Mouse (Mus musculus): Measurements from ENCODE around the gene Gpr161. TPM values are rescaled to one million over a fixed set of nuclear protein-coding genes. Genes with fewer than 3 reads are reported as not detected.

The Gpr161 gene
- total RNA-seq, 2 experiments from 2014 or later, result 9.9 to 10.3 TPM

DNA sequence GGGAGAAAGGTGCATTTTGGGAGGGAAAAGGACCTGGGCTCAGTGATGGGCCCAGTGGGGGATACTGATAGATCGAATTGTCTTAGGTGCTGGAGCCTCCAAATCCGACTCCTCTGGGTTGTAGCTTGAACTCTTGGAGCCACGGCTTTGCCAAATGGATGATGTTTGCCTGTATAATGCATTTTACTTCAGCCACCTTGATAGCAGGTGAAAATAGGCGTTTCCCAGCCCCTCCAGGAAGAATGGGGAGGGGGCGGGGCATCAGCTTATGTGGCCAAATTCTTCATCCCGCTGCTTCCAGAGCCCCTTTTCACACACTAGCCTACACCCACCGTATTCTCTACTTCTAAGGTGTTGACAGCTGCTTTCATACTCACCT lies 12.6 kb upstream of the Gpr161 start:
- intact Hi-C loops (cut with DNase I), result no loop called here
- H3K4me3 ChIP-seq, result peak overlapping the region; percentile 75
- no peak for DNase-seq (ENCODE audit: extremely low spot score in 1 of 2, low spot score in 2 of 2)
- no peak for TF ChIP-seq CTCF (IDR thresholded peaks at IDR 0.05)
- H3K27ac ChIP-seq, result no peak overlapping the region

DNA sequence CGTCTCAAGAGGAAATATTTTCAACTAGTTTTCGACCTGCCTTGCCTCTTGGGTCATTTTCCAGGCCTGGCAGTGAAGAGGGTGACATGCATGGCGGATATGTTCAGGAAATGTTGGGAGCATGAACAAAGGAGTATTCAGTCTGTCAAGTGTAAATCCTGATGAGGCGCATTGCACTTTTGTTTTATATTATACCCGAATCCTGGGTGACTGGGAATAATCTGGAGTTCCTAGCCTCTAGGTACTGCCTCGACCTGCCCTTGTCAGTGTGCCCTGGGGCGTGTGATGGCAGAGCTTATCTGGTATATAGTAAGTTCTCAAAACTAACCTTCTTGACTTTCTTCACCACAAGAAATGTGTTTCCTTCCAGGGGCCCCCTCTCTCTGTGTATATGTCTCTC lies 11.5 kb upstream of the Gpr161 start:
- TF ChIP-seq CTCF (IDR thresholded peaks at IDR 0.05), result no peak
- no peak for DNase-seq (ENCODE audit: extremely low spot score in 1 of 2, low spot score in 2 of 2)
- Histone ChIP-seq H3K27ac (no peak overlapping the region), H3K4me3 (no peak overlapping the region)
- intact Hi-C loops (cut with DNase I), result no loop called here

DNA sequence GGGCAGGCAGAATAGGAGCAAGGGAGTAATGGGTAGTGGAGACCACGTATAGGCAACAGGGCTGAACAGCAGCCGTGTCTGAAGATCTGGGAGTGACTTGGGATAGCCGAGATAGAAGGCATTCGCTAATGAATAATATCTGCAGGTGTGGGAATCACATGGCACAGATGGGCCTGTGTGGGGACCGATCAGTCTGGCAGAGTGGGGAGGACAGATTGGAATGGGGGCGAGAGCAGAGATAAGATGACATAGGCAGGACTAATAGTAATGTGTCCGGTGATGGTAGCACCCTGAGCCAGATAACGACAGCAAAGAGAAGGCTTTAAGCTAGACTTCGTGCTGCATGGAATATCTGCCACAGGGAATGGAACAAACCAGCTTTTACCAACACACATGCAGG lies 7.4 kb upstream of the Gpr161 start:
- intact Hi-C loops (cut with DNase I), result no loop called here
- H3K4me3 ChIP-seq, result no peak overlapping the region
- no peak overlapping the region for H3K27ac ChIP-seq
- no peak for TF ChIP-seq CTCF (IDR thresholded peaks at IDR 0.05)
- DNase-seq (ENCODE audit: extremely low spot score in 1 of 2, low spot score in 2 of 2), result no peak

DNA sequence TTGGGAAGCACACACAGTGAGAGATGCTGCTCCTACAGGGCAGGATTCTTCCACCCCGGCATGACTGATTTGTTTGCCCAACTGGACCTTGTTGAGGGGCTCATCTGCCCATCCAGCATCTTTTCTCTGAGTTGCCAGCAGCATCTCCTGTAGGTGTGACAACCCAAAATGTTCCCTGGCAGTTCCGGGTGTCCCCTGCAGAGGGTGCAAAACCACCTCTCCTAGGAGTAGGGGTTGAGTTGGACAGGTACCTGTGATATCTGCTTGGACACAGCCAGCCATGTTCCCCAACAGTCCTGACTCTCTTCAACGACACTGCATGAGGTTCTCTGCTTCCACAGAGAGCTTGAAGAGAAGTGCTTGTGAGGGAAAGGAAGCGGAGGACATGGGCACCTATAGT lies 5.8 kb upstream of the Gpr161 start:
- intact Hi-C loops (cut with DNase I), result no loop called here
- DNase-seq (ENCODE audit: extremely low spot score in 1 of 2, low spot score in 2 of 2), result no peak
- peak; percentile 15 for TF ChIP-seq CTCF (IDR thresholded peaks at IDR 0.05)

DNA sequence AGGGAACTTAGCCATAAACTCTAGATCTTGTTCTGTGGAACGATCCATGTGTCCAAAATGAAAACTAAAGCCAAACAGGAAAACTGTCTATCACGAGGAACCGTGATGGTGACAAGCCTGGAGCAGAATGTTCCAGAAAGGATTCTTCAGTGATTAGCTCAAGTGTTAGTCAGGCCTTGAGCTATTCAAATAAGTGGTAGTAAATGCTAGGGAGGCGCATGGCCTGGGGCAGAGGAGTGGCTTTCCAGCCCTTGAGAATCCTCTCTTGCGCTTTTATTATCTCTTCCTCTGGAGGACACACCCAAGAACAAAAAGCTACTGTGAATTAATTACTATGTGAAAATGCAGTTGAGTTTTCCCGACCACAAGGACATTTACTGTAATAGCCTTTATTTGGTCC lies 4.0 kb upstream of the Gpr161 start:
- no peak overlapping the region for H3K4me3 ChIP-seq
- no peak for DNase-seq (ENCODE audit: extremely low spot score in 1 of 2, low spot score in 2 of 2)
- no peak overlapping the region for H3K27ac ChIP-seq
- intact Hi-C loops (cut with DNase I), result no loop called here
- no peak for TF ChIP-seq CTCF (IDR thresholded peaks at IDR 0.05)

More for the DNA sequence above, 5.8 kb upstream of the Gpr161 start:
- Histone ChIP-seq H3K4me3 (no peak overlapping the region), H3K27ac (no peak overlapping the region)

DNA sequence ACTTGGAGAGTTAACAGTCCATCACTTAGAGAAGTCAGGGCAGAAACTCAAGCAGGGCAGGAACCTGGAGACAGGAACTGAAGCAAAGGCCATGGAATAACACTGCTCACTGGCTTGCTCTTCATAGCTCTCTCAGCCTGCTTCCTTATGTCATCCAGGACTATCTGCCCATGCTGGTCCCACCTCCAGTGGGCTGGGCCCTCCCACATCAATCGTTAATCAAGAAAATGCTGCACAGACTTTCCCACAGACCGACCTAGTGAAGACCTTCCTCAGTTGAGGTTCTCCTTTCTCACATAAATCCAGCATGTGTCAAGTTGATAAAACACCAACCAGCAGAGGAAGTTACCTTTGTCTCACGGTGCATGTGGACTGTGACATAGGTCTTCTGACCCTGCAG lies 5.5 kb downstream of the Gpr161 start:
- H3K27ac ChIP-seq, result no peak overlapping the region
- no peak for DNase-seq (ENCODE audit: extremely low spot score in 1 of 2, low spot score in 2 of 2)
- no peak for TF ChIP-seq CTCF (IDR thresholded peaks at IDR 0.05)

DNA sequence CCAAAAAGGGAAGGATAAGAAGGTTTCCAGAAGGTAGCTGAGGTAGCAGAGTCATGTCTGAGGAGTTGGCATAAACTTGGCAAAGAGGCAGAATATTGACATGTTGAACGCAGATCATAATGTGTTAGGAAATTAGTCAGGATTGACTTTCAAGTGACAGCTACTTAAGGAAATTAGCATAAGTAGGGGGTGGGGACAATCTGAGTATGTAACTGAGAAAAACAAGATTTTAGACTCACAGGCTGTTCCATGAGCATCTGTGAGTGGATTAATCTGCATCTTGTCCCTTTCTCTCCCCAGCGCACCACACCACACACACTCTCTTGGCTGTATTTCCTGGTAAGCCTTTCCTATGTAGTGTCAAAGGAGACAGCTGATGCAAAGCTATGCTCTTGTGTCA lies 6.0 kb downstream of the Gpr161 start:
- Histone ChIP-seq H3K4me3 (no peak overlapping the region), H3K27ac (no peak overlapping the region)
- intact Hi-C loops (cut with DNase I), result no loop called here
- no peak for TF ChIP-seq CTCF (IDR thresholded peaks at IDR 0.05)
- DNase-seq (ENCODE audit: extremely low spot score in 1 of 2, low spot score in 2 of 2), result no peak

More for the DNA sequence above, 5.5 kb downstream of the Gpr161 start:
- no peak overlapping the region for H3K4me3 ChIP-seq
- intact Hi-C loops (cut with DNase I), result no loop called here

DNA sequence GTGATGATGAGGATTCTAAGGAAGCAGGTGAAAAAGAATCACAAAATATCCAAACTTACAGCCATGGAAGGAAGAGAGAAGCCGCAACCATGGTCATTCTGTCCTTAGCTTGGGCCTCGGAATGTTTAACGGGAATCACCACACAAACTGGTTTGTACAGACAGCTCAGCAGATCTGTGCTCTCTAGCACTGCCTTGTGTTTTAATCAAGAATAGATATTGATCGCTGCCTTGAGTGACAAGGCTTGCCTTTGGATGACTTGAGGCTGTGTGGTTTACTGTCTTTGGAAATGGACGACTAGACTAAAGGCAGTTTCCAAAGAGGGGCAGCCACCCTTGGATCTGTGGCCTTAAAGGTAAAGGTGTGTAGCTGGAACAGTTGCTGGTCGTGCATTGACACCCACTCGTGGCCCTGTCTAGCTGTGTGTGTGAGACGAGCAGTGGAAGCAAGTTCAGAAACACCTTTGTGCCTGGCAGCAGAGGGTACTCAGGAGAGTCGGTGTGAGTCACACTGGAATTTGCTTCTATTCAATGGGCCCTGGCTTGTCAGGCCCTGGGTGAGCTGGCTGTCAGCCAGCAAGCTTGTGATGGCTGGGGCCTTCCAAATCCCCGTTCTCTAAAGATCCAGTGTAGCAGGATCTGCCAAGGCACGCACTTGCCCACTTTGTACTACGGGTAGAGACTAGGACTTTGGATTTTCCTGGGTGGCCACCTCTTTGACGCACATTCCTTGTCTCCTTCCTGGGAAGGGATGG lies 7.0 kb downstream of the Gpr161 start:
- Histone ChIP-seq H3K27ac (no peak overlapping the region), H3K4me3 (no peak overlapping the region)
- TF ChIP-seq CTCF (IDR thresholded peaks at IDR 0.05), result no peak
- DNase-seq (ENCODE audit: extremely low spot score in 1 of 2, low spot score in 2 of 2), result no peak
- intact Hi-C loops (cut with DNase I), result no loop called here

DNA sequence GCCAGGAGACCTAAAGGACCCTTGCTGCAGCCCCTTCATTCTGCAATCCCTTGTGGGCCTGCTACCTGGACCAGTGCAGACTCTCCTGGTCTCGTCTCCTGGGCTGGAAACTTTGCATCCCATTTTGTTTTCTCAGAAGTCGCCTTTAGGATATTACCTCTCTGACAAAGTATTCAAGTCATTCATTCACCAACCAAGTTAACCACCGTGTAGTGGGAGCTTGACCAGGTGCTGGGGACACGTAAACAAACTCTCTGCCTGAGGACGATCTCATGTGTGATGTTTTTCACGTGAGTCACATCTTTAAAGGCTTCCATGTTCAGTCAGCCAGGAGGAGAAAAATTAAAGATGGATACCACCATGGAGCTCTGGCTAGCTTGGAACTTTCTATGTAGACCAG lies 7.6 kb downstream of the Gpr161 start:
- no peak overlapping the region for H3K27ac ChIP-seq
- intact Hi-C loops (cut with DNase I), result no loop called here
- no peak for DNase-seq (ENCODE audit: extremely low spot score in 1 of 2, low spot score in 2 of 2)
- no peak for TF ChIP-seq CTCF (IDR thresholded peaks at IDR 0.05)
- no peak overlapping the region for H3K4me3 ChIP-seq

DNA sequence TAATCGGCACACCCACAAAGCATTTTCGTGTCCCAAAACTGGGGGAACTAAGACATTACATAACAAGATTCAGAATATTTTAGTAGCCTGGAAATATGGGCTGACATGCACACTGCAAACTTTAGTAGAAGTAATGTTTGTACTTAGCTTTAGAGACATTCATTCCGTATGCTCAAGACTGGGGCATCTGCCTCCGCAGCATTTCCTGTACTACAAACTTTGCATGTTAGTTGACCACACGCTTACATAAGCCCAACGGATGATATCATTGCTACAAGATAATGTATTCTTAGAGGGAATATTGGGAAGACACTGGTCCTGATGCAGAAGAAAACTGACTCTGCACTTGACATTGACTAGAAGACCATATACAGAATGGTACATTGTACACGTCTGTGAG lies 8.8 kb downstream of the Gpr161 start:
- no peak for DNase-seq (ENCODE audit: extremely low spot score in 1 of 2, low spot score in 2 of 2)
- no peak for TF ChIP-seq CTCF (IDR thresholded peaks at IDR 0.05)
- intact Hi-C loops (cut with DNase I), result no loop called here
- Histone ChIP-seq H3K27ac (no peak overlapping the region), H3K4me3 (no peak overlapping the region)

DNA sequence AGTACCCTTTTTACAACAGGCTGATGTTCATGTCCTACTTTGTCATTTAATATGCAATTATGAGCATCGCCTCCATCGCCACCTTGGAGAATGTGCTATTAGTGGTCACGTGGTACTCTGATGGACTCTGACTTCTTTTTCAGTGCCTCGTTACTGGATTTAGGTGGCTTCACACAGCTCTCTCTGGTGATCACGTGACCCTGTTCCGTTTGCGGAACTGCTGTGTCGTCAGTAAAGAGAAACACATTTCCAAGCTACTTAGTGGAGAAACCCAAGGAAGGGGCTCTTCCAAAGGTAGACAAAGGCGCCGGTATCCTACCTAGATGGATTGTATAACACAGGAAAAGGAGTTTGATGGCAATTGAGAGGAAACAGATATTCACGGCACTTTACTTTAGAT lies 12.6 kb downstream of the Gpr161 start:
- TF ChIP-seq CTCF (IDR thresholded peaks at IDR 0.05), result no peak
- intact Hi-C loops (cut with DNase I), result no loop called here
- DNase-seq (ENCODE audit: extremely low spot score in 1 of 2, low spot score in 2 of 2), result no peak
- Histone ChIP-seq H3K27ac (no peak overlapping the region), H3K4me3 (no peak overlapping the region)

DNA sequence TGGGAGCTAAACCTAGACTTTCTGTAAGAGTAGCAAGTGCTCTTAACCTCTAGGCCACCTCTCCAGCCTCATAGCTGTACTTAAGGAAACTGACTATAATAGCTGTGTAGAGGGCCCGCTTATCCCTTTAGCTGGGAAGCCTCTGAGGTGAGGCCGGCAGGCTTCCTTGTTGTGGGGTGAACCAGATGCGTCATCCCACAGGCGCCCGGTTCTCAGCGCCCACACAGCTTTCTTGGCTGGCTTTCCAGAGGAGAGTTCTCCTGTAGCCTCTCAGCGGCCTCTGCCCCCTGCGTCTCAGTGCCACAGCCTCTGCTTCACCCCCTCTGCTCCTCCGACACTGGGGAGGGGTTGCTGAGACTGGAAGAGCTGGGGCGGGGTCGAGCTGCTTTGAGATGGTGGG lies 20.8 kb downstream of the Gpr161 start:
- H3K27ac ChIP-seq, result no peak overlapping the region
- intact Hi-C loops (cut with DNase I), result no loop called here
- no peak overlapping the region for H3K4me3 ChIP-seq
- DNase-seq (ENCODE audit: extremely low spot score in 1 of 2, low spot score in 2 of 2), result no peak
- no peak for TF ChIP-seq CTCF (IDR thresholded peaks at IDR 0.05)

Data from left cerebral cortex, adult 2 months (tissue).